Mouse (Mus musculus): ENCODE results near the gene Zfp408. TPM values are rescaled to one million over a fixed set of nuclear protein-coding genes. Genes with fewer than 3 reads are reported as not detected.
A peak's percentile ranks its signal among the peaks of the same experiment; 100 is the strongest.

Zfp408 gene
- polyA plus RNA-seq, 1 experiment from 2014 or later, result 4.6 TPM

DNA sequence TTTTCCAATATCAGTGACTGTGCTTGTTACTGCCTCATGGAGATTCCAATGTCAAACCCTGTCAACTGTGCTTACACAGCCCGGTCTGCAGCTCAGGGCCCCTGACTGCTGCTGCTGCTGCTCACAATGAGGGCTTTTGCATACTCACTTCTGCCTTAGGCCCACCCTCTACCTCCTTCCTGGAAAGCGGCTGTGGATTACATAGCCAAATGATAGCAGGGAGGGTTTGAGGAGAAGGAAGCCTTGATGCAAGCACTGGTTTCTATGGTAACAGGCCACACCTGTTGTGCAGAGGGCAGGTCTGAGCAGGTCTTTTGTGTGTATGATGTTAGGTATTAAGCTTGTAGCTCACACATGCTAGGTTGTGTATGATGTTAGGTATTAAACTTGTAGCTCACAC is 18.2 kb upstream of the Zfp408 start:
- WGBS, result 83% methylated on average over 2 of the region's 2 CpGs
- H3K9ac ChIP-seq (ENCODE audit: low read depth, low read length), result no peak overlapping the region
- no peak for DNase-seq (ENCODE audit: low spot score)
- TF ChIP-seq CTCF (IDR thresholded peaks at IDR 0.05; ENCODE audit: low read depth), result no peak
- H3K4me1 ChIP-seq (replicated peaks; ENCODE audit: insufficient read depth, low read length), result no peaks in the 10 kb centered on the region
- peaks cover 59% of the 10 kb centered on the region for H3K36me3 ChIP-seq (ENCODE audit: insufficient read depth, low read length)
- no peak overlapping the region for H3K27ac ChIP-seq
- H3K4me2 ChIP-seq (ENCODE audit: low read length), result no peak overlapping the region
- no peak overlapping the region for H3K4me3 ChIP-seq (replicated peaks; ENCODE audit: low read depth, low read length)
- H3K27me3 ChIP-seq (ENCODE audit: insufficient read depth, low read length), result no peaks in the 10 kb centered on the region
- ATAC-seq (replicated peaks; ENCODE audit: low FRiP score, low read depth), result no peak
- H3K9me3 ChIP-seq (replicated peaks; ENCODE audit: low read length), result no peaks in the 10 kb centered on the region

DNA sequence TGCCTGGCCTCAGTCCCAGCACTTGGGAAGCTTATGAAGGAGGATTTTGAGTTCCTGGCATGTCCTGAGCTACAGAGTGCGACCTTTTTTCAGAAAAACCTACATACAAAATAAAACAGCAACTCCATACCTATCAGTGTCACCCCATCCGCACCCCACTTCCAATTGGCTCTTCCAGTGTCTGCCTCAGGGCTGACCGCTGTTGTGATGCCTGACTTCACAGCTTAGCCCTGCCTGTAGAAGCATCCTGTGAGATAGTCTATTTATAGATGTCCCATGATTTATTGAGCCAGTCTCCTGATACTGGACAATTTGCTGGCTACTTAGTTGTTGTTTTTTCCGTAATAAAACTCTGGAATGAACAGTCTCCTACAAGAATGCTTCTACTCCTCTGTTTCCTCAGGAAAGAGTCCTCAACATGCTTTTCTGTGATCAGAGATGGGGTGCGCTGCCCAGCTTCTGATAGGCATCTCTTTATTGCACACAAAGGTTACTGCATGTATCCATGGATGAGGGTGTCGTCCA is 16.9 kb upstream of the Zfp408 start:
- no peaks in the 10 kb centered on the region for H3K4me1 ChIP-seq (replicated peaks; ENCODE audit: insufficient read depth, low read length)
- peak overlapping the region; percentile 64 for H3K27ac ChIP-seq
- ATAC-seq (replicated peaks; ENCODE audit: low FRiP score, low read depth), result no peak; the same call in 1 of the 2 replicates
- H3K27me3 ChIP-seq (ENCODE audit: insufficient read depth, low read length), result no peaks in the 10 kb centered on the region
- H3K9me3 ChIP-seq (replicated peaks; ENCODE audit: low read length), result no peaks in the 10 kb centered on the region
- DNase-seq (ENCODE audit: low spot score), result peak; percentile 77
- no peak overlapping the region for H3K9ac ChIP-seq (ENCODE audit: low read depth, low read length)
- H3K4me3 ChIP-seq (replicated peaks; ENCODE audit: low read depth, low read length), result no peak overlapping the region
- TF ChIP-seq CTCF (IDR thresholded peaks at IDR 0.05; ENCODE audit: low read depth), result no peak
- 67% methylated on average over 6 of the region's 6 CpGs for WGBS
- no peak overlapping the region for H3K4me2 ChIP-seq (ENCODE audit: low read length)
- peaks cover 65% of the 10 kb centered on the region for H3K36me3 ChIP-seq (ENCODE audit: insufficient read depth, low read length)

DNA sequence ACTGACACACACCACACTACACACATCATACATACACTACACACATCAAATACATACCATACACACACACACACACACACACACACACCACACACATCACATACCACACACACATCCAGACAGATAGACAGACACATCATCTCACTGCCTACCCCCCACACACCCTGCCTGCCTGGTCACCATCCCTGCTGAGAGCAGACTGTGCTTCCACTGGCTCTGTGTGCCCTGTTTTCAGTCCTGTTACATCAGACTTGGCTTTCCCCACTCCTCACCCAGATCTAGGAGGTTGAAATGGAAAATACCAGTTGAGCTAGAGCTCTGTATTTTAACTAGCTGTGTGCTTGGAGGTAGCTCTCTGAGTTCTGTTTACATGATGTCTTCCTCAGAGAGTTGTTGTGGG is 15.2 kb upstream of the Zfp408 start:
- no peak for ATAC-seq (replicated peaks; ENCODE audit: low FRiP score, low read depth)
- TF ChIP-seq CTCF (IDR thresholded peaks at IDR 0.05; ENCODE audit: low read depth), result no peak
- no peak for DNase-seq (ENCODE audit: low spot score)
- Histone ChIP-seq H3K27me3 (ENCODE audit: insufficient read depth, low read length) (no peaks in the 10 kb centered on the region), H3K27ac (no peak overlapping the region), H3K36me3 (ENCODE audit: insufficient read depth, low read length) (peaks cover 56% of the 10 kb centered on the region), H3K4me1 (replicated peaks; ENCODE audit: insufficient read depth, low read length) (no peaks in the 10 kb centered on the region), H3K4me3 (replicated peaks; ENCODE audit: low read depth, low read length) (no peak overlapping the region), H3K4me2 (ENCODE audit: low read length) (no peak overlapping the region), H3K9ac (ENCODE audit: low read depth, low read length) (no peak overlapping the region), H3K9me3 (replicated peaks; ENCODE audit: low read length) (no peaks in the 10 kb centered on the region)

DNA sequence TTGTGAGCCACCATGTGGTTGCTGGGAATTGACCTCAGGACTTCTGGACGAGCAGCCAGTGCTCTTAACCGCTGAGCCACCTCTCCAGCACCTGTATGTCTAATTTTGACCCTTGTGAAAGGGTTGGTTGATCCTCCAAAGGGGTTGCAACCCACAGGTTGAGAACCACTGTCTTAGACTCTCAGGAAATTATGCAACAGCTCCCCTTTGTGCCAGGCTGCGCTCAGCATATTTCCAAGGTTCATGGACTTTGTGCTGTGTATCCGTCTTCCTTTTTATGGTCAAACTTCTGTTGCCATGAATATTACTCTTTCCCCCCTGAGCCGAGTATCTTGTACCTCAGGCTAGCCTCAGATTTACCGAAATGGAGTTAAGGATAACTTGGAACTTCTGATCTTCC is 11.4 kb upstream of the Zfp408 start:
- no peaks in the 10 kb centered on the region for H3K4me1 ChIP-seq (replicated peaks; ENCODE audit: insufficient read depth, low read length)
- no peak overlapping the region for H3K4me2 ChIP-seq (ENCODE audit: low read length)
- H3K9me3 ChIP-seq (replicated peaks; ENCODE audit: low read length), result no peaks in the 10 kb centered on the region
- no peaks in the 10 kb centered on the region for H3K27me3 ChIP-seq (ENCODE audit: insufficient read depth, low read length)
- no peak for TF ChIP-seq CTCF (IDR thresholded peaks at IDR 0.05; ENCODE audit: low read depth)
- no peak overlapping the region for H3K27ac ChIP-seq
- no peak overlapping the region for H3K9ac ChIP-seq (ENCODE audit: low read depth, low read length)
- peaks cover 66% of the 10 kb centered on the region for H3K36me3 ChIP-seq (ENCODE audit: insufficient read depth, low read length)
- DNase-seq (ENCODE audit: low spot score) (no peak), ATAC-seq (replicated peaks; ENCODE audit: low FRiP score, low read depth) (no peak)
- H3K4me3 ChIP-seq (replicated peaks; ENCODE audit: low read depth, low read length), result no peak overlapping the region
- 88% methylated on average over 6 of the region's 6 CpGs for WGBS

DNA sequence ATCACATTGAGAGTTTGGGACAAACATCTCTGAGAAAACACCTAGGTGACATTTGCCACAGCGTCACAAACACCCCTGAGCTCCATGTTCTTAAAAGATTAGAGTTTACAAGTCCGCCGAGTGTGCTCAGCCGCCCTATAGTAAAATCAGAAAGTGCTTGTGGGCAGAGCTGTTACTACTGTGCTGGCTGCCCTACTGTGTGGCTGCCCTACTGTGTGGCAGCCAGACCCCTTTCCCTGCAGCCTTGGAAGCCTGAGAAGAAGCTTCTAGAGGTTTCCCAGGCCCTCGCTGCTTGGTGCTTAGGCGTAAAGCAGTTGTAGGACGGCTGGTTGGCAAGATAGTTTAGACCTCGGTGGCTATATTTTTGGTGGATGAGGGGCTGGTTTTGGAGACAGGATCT is 10.1 kb upstream of the Zfp408 start:
- Histone ChIP-seq H3K36me3 (ENCODE audit: insufficient read depth, low read length) (peaks cover 73% of the 10 kb centered on the region), H3K9ac (ENCODE audit: low read depth, low read length) (no peak overlapping the region), H3K4me3 (replicated peaks; ENCODE audit: low read depth, low read length) (no peak overlapping the region), H3K27me3 (ENCODE audit: insufficient read depth, low read length) (no peaks in the 10 kb centered on the region), H3K4me1 (replicated peaks; ENCODE audit: insufficient read depth, low read length) (no peaks in the 10 kb centered on the region), H3K27ac (no peak overlapping the region), H3K4me2 (ENCODE audit: low read length) (no peak overlapping the region), H3K9me3 (replicated peaks; ENCODE audit: low read length) (no peaks in the 10 kb centered on the region)
- WGBS, result 96% methylated on average over 8 of the region's 8 CpGs
- ATAC-seq (replicated peaks; ENCODE audit: low FRiP score, low read depth), result no peak
- DNase-seq (ENCODE audit: low spot score), result no peak
- no peak for TF ChIP-seq CTCF (IDR thresholded peaks at IDR 0.05; ENCODE audit: low read depth)

DNA sequence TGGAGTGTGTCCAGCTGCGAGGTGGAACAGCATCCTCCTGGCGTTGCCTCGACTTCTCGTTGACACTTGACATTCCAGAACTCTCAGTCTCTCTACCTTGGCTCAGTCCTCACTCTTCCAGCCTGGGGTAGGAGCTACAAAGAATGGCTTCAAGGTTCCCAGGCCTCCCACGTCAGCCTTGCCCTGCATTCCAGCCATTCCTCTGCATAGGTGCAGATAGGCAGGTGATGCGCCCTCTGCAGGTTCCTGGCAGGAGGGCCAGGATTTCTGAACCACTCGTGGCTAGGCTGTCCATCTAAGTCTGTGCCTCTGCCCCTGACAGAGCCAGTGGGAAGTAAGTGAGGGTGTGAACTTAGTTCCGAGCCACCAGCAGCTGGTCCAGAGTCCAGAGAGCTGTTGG is 7.2 kb upstream of the Zfp408 start:
- peaks cover 6% of the 10 kb centered on the region; the same call in 1 of the 2 replicates for H3K4me1 ChIP-seq (replicated peaks; ENCODE audit: insufficient read depth, low read length)
- no peak overlapping the region for H3K4me2 ChIP-seq (ENCODE audit: low read length)
- peaks cover 54% of the 10 kb centered on the region for H3K36me3 ChIP-seq (ENCODE audit: insufficient read depth, low read length)
- DNase-seq (ENCODE audit: low spot score) (no peak), ATAC-seq (replicated peaks; ENCODE audit: low FRiP score, low read depth) (peak; percentile 44; the same call in 1 of the 2 replicates)
- H3K27ac ChIP-seq, result no peak overlapping the region
- TF ChIP-seq CTCF (IDR thresholded peaks at IDR 0.05; ENCODE audit: low read depth), result peak; percentile 49
- 63% methylated on average over 8 of the region's 8 CpGs for WGBS
- no peaks in the 10 kb centered on the region for H3K9me3 ChIP-seq (replicated peaks; ENCODE audit: low read length)
- H3K27me3 ChIP-seq (ENCODE audit: insufficient read depth, low read length), result no peaks in the 10 kb centered on the region
- no peak overlapping the region for H3K9ac ChIP-seq (ENCODE audit: low read depth, low read length)
- H3K4me3 ChIP-seq (replicated peaks; ENCODE audit: low read depth, low read length), result no peak overlapping the region

DNA sequence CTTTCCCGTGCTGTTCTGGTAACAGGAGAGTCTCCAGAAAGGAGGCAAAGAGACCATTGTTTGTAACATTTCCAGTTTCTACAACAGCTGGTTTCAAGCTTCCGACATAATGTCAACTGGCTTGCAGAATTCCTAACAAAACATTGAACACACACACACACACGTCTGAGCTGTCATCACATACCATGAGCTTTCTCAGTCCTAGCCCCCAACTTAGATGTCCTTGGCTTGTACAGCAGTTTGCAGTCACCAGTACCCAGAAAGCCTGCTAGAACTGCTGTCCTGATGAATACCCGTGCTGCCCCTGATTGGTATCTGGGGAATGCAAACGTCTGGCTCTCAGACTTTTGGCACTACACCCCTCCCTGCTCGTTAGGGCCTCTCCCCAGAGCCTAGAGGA is 6.2 kb upstream of the Zfp408 start:
- peaks cover 10% of the 10 kb centered on the region; the same call in 1 of the 2 replicates for H3K4me1 ChIP-seq (replicated peaks; ENCODE audit: insufficient read depth, low read length)
- no peak overlapping the region for H3K9ac ChIP-seq (ENCODE audit: low read depth, low read length)
- ATAC-seq (replicated peaks; ENCODE audit: low FRiP score, low read depth) (no peak), DNase-seq (ENCODE audit: low spot score) (no peak)
- no peak overlapping the region for H3K4me2 ChIP-seq (ENCODE audit: low read length)
- no peak overlapping the region for H3K27ac ChIP-seq
- no peaks in the 10 kb centered on the region for H3K27me3 ChIP-seq (ENCODE audit: insufficient read depth, low read length)
- WGBS, result 68% methylated on average over 6 of the region's 6 CpGs
- no peak overlapping the region for H3K4me3 ChIP-seq (replicated peaks; ENCODE audit: low read depth, low read length)
- peaks cover 50% of the 10 kb centered on the region for H3K36me3 ChIP-seq (ENCODE audit: insufficient read depth, low read length)
- TF ChIP-seq CTCF (IDR thresholded peaks at IDR 0.05; ENCODE audit: low read depth), result no peak
- no peaks in the 10 kb centered on the region for H3K9me3 ChIP-seq (replicated peaks; ENCODE audit: low read length)

Measured in kidney, postnatal 0 days (tissue).